Mouse (Mus musculus): ENCODE results near the gene Malrd1.

DNA sequence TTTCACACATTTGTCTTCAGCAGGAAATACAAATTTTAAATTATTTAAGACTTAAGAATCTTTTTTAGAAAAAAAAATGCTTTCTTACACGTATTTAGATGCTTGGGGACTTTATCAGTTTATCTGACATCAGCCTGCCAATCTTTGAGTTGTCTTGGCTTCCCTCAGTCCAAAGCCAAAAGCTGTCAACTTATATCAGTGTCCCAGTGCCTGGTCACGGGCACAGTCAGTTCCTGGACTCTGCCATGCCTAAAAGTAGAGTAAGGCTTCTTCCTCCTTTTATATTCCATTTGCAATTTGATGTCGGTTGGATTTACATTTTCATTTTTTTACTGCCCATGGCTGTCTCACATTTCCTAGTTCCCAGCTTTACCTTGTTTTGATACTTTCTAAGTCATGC is 722.6 kb downstream of the Malrd1 start:
- no peak for TF ChIP-seq POLR2AphosphoS2 (IDR thresholded peaks at IDR 0.05; ENCODE audit: insufficient read length, low read depth)
- TF ChIP-seq POLR2A (IDR thresholded peaks at IDR 0.05; ENCODE audit: insufficient read length, low read depth): no peak
- no peak for TF ChIP-seq USF1 (IDR thresholded peaks at IDR 0.05; ENCODE audit: low read depth)
- no peak for TF ChIP-seq E2F4 (IDR thresholded peaks at IDR 0.05; ENCODE audit: insufficient read depth)
- TF ChIP-seq TCF12 (IDR thresholded peaks at IDR 0.05; ENCODE audit: insufficient read depth, poor library complexity, severe bottlenecking): no peak
- TF ChIP-seq MYOD1 (IDR thresholded peaks at IDR 0.05; ENCODE audit: control insufficient read depth in 1 of 3, insufficient read length in 2 of 3, low read depth in 2 of 3): no peak
- TF ChIP-seq SRF (IDR thresholded peaks at IDR 0.05; ENCODE audit: control insufficient read depth, insufficient read length, low read depth): no peak
- TF ChIP-seq REST (IDR thresholded peaks at IDR 0.05; ENCODE audit: insufficient read depth, insufficient read length): no peak

Data from myocyte (in vitro differentiated cells).